Mouse (Mus musculus) MEL (cell line): ENCODE data around the gene Tcf12. TPM values are rescaled to one million over a fixed set of nuclear protein-coding genes. Genes with fewer than 3 reads are reported as not detected.

Source experiments
- DNase-seq: peaks from one replicate; pipeline ENCODE4 v3.0.0; 2011; ENCODE audit warnings: low read depth, low spot score
- H3K27ac ChIP-seq: 2 replicates; pipeline ENCODE4 v1.5.1; 2012; ENCODE audit warnings: low read depth, mild to moderate bottlenecking, control low read depth, low read length, moderate library complexity; ENCODE audit not compliant: control insufficient read depth
- H3K27me3 ChIP-seq, 2 experiments: fragments of 150-350 bp in 1 of 2; sonication (generic) in 1 of 2; 2 replicates each; pipeline ENCODE4 v1.6.1; 2012; ENCODE audit warnings: low read length in 2 of 2, mild to moderate bottlenecking in 2 of 2, improper control_type of control experiment in 1 of 2, moderate library complexity in 1 of 2; ENCODE audit not compliant: insufficient read depth in 2 of 2, control insufficient read depth in 1 of 2
- H3K36me3 ChIP-seq, 2 experiments: 2 replicates each; pipeline ENCODE4 v1.6.1; 2012 to 2014; ENCODE audit warnings: low read length in 2 of 2, improper control_type of control experiment in 1 of 2, inconsistent platforms in 1 of 2, mild to moderate bottlenecking in 1 of 2; ENCODE audit not compliant: insufficient read depth in 2 of 2, control insufficient read depth in 1 of 2
- H3K4me1 ChIP-seq, 2 experiments: fragments of 150-350 bp in 1 of 2; sonication (generic) in 1 of 2; 2 replicates each; pipeline ENCODE4 v1.6.1; 2012; ENCODE audit warnings: low read length in 2 of 2, improper control_type of control experiment in 1 of 2, mild to moderate bottlenecking in 1 of 2; ENCODE audit not compliant: insufficient read depth in 2 of 2, control insufficient read depth in 1 of 2
- H3K4me3 ChIP-seq, 2 experiments: fragments of 150-350 bp in 1 of 2; sonication (generic) in 1 of 2; 2 replicates each; pipeline ENCODE4 v1.5.1; 2012; ENCODE audit warnings: low read depth in 2 of 2, low read length in 2 of 2, mild to moderate bottlenecking in 2 of 2, moderate library complexity in 2 of 2, control low read depth in 1 of 2, improper control_type of control experiment in 1 of 2; ENCODE audit not compliant: control insufficient read depth in 1 of 2, insufficient read depth in 1 of 2
- H3K79me2 ChIP-seq: 2 replicates; pipeline ENCODE4 v1.6.1; 2012; ENCODE audit warnings: mild to moderate bottlenecking, low read length, moderate library complexity; ENCODE audit not compliant: control insufficient read depth, poor library complexity, insufficient read depth
- H3K9ac ChIP-seq: 2 replicates; pipeline ENCODE4 v1.6.1; 2012; ENCODE audit warnings: low read depth, mild to moderate bottlenecking, control low read depth, low read length, moderate library complexity; ENCODE audit not compliant: control insufficient read depth, poor library complexity, severe bottlenecking
- H3K9me3 ChIP-seq: fragments of 150-350 bp; sonication (generic); replicated peaks from 2 replicates; pipeline ENCODE4 v1.6.1; 2012; ENCODE audit warnings: mild to moderate bottlenecking, low read length, improper control_type of control experiment, moderate library complexity; ENCODE audit not compliant: insufficient read depth
- CHD1 ChIP-seq: IDR thresholded peaks from 2 replicates; pipeline ENCODE4 v1.6.1; 2012; ENCODE audit warnings: low read depth, mild to moderate bottlenecking, inconsistent platforms, low read length, improper control_type of control experiment
- CHD2 ChIP-seq: IDR thresholded peaks from 2 replicates; pipeline ENCODE4 v1.6.1; 2011; ENCODE audit warnings: low read length, improper control_type of control experiment
- CTCF ChIP-seq, 3 experiments: IDR thresholded peaks in 2 of 3; conservative IDR thresholded peaks in 1 of 3; 2 replicates each; pipeline ENCODE4 v1.5.1; 2011 to 2012; ENCODE audit warnings: low read length in 3 of 3, low read depth in 2 of 3, mild to moderate bottlenecking in 2 of 3, improper control_type of control experiment in 1 of 3, inconsistent platforms in 1 of 3, mixed read lengths in 1 of 3, moderate library complexity in 1 of 3; ENCODE audit not compliant: control insufficient read depth in 1 of 3, insufficient read depth in 1 of 3, poor library complexity in 1 of 3, severe bottlenecking in 1 of 3
- ELF1 ChIP-seq: IDR thresholded peaks from 2 replicates; pipeline ENCODE4 v1.6.1; 2014; ENCODE audit warnings: low read depth, mild to moderate bottlenecking, inconsistent platforms, low read length, improper control_type of control experiment, moderate library complexity
- EP300 ChIP-seq, 2 experiments: IDR thresholded peaks; 2 replicates each; pipeline ENCODE4 v1.6.1; 2011; ENCODE audit warnings: improper control_type of control experiment in 2 of 2, low read length in 2 of 2, low read depth in 1 of 2, mild to moderate bottlenecking in 1 of 2
- ETS1 ChIP-seq: IDR thresholded peaks from 2 replicates; pipeline ENCODE4 v1.6.1; 2012; ENCODE audit warnings: low read depth, mild to moderate bottlenecking, inconsistent platforms, low read length, improper control_type of control experiment, moderate library complexity
- GATA1 ChIP-seq: IDR thresholded peaks from 2 replicates; pipeline ENCODE4 v1.6.1; 2011; ENCODE audit warnings: low read depth, low read length, improper control_type of control experiment
- MAFK ChIP-seq: IDR thresholded peaks from 2 replicates; pipeline ENCODE4 v1.6.1; 2011; ENCODE audit warnings: low read depth, mild to moderate bottlenecking, low read length, improper control_type of control experiment, borderline replicate concordance
- MAX ChIP-seq: IDR thresholded peaks from 2 replicates; pipeline ENCODE4 v1.6.1; 2011; ENCODE audit warnings: low read length, improper control_type of control experiment
- MAZ ChIP-seq: IDR thresholded peaks from 2 replicates; pipeline ENCODE4 v1.6.1; 2012; ENCODE audit warnings: low read depth, mild to moderate bottlenecking, inconsistent platforms, low read length, improper control_type of control experiment
- MEF2A ChIP-seq: IDR thresholded peaks from 2 replicates; pipeline ENCODE4 v1.6.1; 2014; ENCODE audit warnings: low read depth, mild to moderate bottlenecking, inconsistent platforms, low read length, improper control_type of control experiment; ENCODE audit not compliant: poor library complexity, insufficient replicate concordance, severe bottlenecking; ENCODE audit errors: extremely low read depth
- MXI1 ChIP-seq: IDR thresholded peaks from 2 replicates; pipeline ENCODE4 v1.6.1; 2011; ENCODE audit warnings: mild to moderate bottlenecking, low read depth, low read length, improper control_type of control experiment
- POLR2A ChIP-seq, 2 experiments: IDR thresholded peaks; 2 replicates each; pipeline ENCODE4 v1.6.1; 2011 to 2012; ENCODE audit warnings: low read length in 2 of 2, mild to moderate bottlenecking in 2 of 2, control low read depth in 1 of 2, improper control_type of control experiment in 1 of 2, low read depth in 1 of 2, moderate library complexity in 1 of 2; ENCODE audit not compliant: control insufficient read depth in 1 of 2, insufficient read depth in 1 of 2, poor library complexity in 1 of 2
- POLR2AphosphoS5 ChIP-seq: IDR thresholded peaks from 2 replicates; pipeline ENCODE4 v1.6.1; 2012; ENCODE audit warnings: low read depth, borderline replicate concordance, mild to moderate bottlenecking, inconsistent platforms, low read length, moderate library complexity, mixed read lengths
- RAD21 ChIP-seq: IDR thresholded peaks from 2 replicates; pipeline ENCODE4 v1.6.1; 2011; ENCODE audit warnings: mild to moderate bottlenecking, low read depth, low read length, improper control_type of control experiment
- SIN3A ChIP-seq: IDR thresholded peaks from 2 replicates; pipeline ENCODE4 v1.6.1; 2012; ENCODE audit warnings: low read length, improper control_type of control experiment, inconsistent platforms
- USF1 ChIP-seq: IDR thresholded peaks from 2 replicates; pipeline ENCODE4 v1.6.1; 2014; ENCODE audit warnings: low read depth, mild to moderate bottlenecking, inconsistent platforms, low read length, improper control_type of control experiment, moderate library complexity
- ZKSCAN1 ChIP-seq: IDR thresholded peaks from 2 replicates; pipeline ENCODE4 v1.6.1; 2012; ENCODE audit warnings: low read depth, mild to moderate bottlenecking, inconsistent platforms, low read length, improper control_type of control experiment, moderate library complexity
- polyA plus RNA-seq, 2 experiments: library from polyadenylated mRNA; stranded (reverse) in 1 of 2; unstranded in 1 of 2; fragments of >175 nt in 1 of 2; fragments of >200 nt in 1 of 2; gene quantifications; 2 replicates each; pipeline versions ENCODE4 v1.2.1 to v1.2.4; 2012; ENCODE audit warnings: low replicate concordance in 2 of 2, low read depth in 1 of 2; ENCODE audit not compliant: insufficient read length in 2 of 2, insufficient read depth in 1 of 2, missing spikeins in 1 of 2
- total RNA-seq: library from RNA; depleted of rRNA; stranded (reverse); fragments of 300-350 nt; gene quantifications from 2 replicates; pipeline ENCODE4 v1.2.3, GENCODE M21; 2012

The Tcf12 gene
- total and polyA plus RNA-seq, 3 experiments: 29.3 to 70.5 (median 39.6) TPM

GRCm38 (mm10) chr9:71861629-71862028 lies 250.0 kb downstream of the Tcf12 start:
- Histone ChIP-seq H3K36me3 (peaks cover 2 to 7% of the 10 kb centered on the region in 2 experiments; a peak in 2 of 4 replicates), H3K4me1 (no peaks in the 10 kb centered on the region), H3K27me3 (no peaks in the 10 kb centered on the region), H3K27ac (no peak overlapping the region), H3K79me2 (no peaks in the 10 kb centered on the region), H3K9me3 (no peaks in the 10 kb centered on the region), H3K4me3 (no peak overlapping the region), H3K9ac (no peak overlapping the region)
- DNase-seq: no peak
- TF ChIP-seq POLR2A (IDR thresholded peaks at IDR 0.05; ENCODE audit: control insufficient read depth in 1 of 2, insufficient read depth in 1 of 2, low read depth in 1 of 2, low read length in 2 of 2, poor library complexity in 1 of 2): no peak
- TF ChIP-seq MAX: no peak
- TF ChIP-seq MEF2A: no peak
- no peak for TF ChIP-seq CHD1
- TF ChIP-seq ETS1: no peak
- TF ChIP-seq MAFK: no peak
- TF ChIP-seq MAZ: no peak

- H3K36me3 ChIP-seq: peaks cover 2 to 10% of the 10 kb centered on the region in 2 experiments; a peak in 2 of 4 replicates
- DNase-seq: no peak
- H3K9ac ChIP-seq: no peak overlapping the region
- no peaks in the 10 kb centered on the region for H3K79me2 ChIP-seq
- TF ChIP-seq MXI1 (no peak), CTCF (IDR thresholded peaks at IDR 0.05 in 2 of 3, conservative IDR thresholded peaks at IDR 0.05 in 1 of 3; ENCODE audit: control insufficient read depth in 1 of 3, insufficient read depth in 1 of 3, low read depth in 2 of 3, low read length in 3 of 3, poor library complexity in 1 of 3, severe bottlenecking in 1 of 3) (no peak), CHD2 (no peak), USF1 (no peak), ELF1 (no peak), EP300 (IDR thresholded peaks at IDR 0.05; ENCODE audit: low read depth in 1 of 2, low read length in 2 of 2) (no peak), GATA1 (no peak), RAD21 (no peak), SIN3A (no peak), POLR2AphosphoS5 (no peak), MEF2A (no peak)
- H3K27me3 ChIP-seq: no peaks in the 10 kb centered on the region
- H3K4me1 ChIP-seq: 0 out of 4 replicates have a peak, but pooled peaks cover 0 to 5% of the 10 kb centered on the region in 2 experiments
- H3K27ac ChIP-seq: no peak overlapping the region
- H3K4me3 ChIP-seq: no peak overlapping the region
- no peaks in the 10 kb centered on the region for H3K9me3 ChIP-seq
Measured at GRCm38 (mm10) chr9:71857926-71858325, 253.7 kb downstream of the Tcf12 start.

DNA sequence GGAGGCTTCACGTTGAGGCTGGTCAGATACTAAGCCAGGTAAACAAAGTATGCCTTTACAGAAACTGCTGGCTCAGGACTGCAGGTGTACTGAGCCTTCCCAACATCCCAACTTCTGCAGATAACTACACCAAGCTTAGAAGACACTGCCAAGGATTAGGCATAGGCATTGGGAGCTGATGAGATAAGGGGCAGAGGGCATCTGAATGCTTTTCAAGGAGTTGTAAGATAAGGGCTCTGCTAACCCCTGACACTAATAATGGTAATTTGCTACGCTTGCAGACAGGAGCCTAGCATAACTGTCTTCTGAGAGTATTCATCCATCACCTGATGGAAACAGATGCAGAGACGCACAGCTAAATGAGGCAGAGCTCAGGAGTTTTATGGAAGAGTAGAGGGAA lies 257.8 kb downstream of the Tcf12 start:
- no peak for DNase-seq
- peak; percentile 48 for TF ChIP-seq GATA1
- no peak for TF ChIP-seq ZKSCAN1
- no peak for TF ChIP-seq MXI1
- TF ChIP-seq, all 39 proteins: peak for 1
- Histone ChIP-seq H3K9me3 (no peaks in the 10 kb centered on the region), H3K79me2 (no peaks in the 10 kb centered on the region), H3K4me1 (peaks cover 15 to 21% of the 10 kb centered on the region in 2 experiments), H3K27me3 (no peaks in the 10 kb centered on the region), H3K36me3 (peaks cover 10 to 26% of the 10 kb centered on the region in 2 experiments), H3K9ac (no peak overlapping the region), H3K4me3 (no peak overlapping the region), H3K27ac (no peak overlapping the region)
